Mouse (Mus musculus) gastrocnemius, adult 2 months (tissue): ENCODE measurements around the gene Trim9. TPM values are rescaled to one million over a fixed set of nuclear protein-coding genes. Genes with fewer than 3 reads are reported as not detected.

ENCODE experiments used
- DNase-seq: peaks from one replicate; pipeline ENCODE4 v3.0.0; 2022
- H3K27ac ChIP-seq: fragments of 200-600 bp; 2 replicates; pipeline ENCODE4 v1.8.1; 2022; ENCODE audit warnings: mild to moderate bottlenecking
- H3K4me3 ChIP-seq: fragments of 200-600 bp; 2 replicates; pipeline ENCODE4 v1.8.1; 2022; ENCODE audit warnings: mild to moderate bottlenecking, moderate library complexity
- CTCF ChIP-seq: fragments of 200-600 bp; IDR thresholded peaks from 2 replicates; pipeline ENCODE4 v1.8.1; 2022; ENCODE audit warnings: antibody characterized with exemption, mild to moderate bottlenecking, moderate library complexity
- intact Hi-C: fragments of 180-260 bp; cut with DNase I; formaldehyde crosslinking; loops from one replicate; pipeline ENCODE4 v1.15.1; 2025
- total RNA-seq, 2 experiments: library from RNA; stranded (reverse); gene quantifications; 2 replicates each; pipeline ENCODE4 v1.2.3; 2021

Gene Trim9
- total RNA-seq, 2 experiments from 2014 or later: 0.05 to 0.20 TPM

- DNase-seq: peak; percentile 40
- peak; percentile 77 for TF ChIP-seq CTCF
- no peak overlapping the region for H3K27ac ChIP-seq
- intact Hi-C loops: loop anchor here (10.0 kb wide), 1 partner anchor 680 kb away; no protein-coding TSS in a partner anchor
- peak overlapping the region; percentile 71 for H3K4me3 ChIP-seq
Measured at GRCm38 (mm10) chr12:70234411-70234810, 113.0 kb downstream of the Trim9 start.

DNA sequence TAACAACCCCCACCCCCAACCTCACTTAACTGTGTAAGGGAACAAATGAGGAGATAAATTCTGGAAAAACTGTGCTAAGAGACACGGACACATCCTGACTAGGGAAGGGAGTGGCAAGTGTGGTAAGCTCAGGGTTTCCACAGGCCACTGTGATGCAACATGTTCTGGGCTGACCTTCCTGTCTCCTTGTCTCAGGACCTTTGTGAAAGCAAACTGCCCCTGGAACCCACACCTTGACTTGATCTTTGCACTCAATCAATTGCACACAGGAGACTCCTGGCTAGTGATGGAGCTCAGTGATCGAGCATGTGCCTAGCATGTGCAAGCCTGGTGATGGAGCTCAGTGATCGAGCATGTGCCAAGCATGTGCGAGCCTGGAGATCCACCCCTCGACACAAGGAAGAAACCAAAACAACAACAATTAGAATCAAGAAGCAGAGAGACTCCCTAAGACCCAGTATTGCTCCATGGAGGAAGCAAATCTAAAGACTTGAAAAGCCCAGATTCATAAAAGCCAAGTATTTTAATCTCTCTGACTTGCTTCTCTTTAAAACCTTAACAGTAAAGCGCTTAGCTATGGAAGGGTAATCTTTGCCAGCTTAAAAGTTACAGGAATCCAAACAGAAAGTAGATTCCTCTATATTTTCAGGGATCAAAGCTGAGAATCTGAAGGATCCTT, 113.6 kb downstream of the Trim9 start:
- no peak for TF ChIP-seq CTCF
- Histone ChIP-seq H3K27ac (no peak overlapping the region), H3K4me3 (no peak overlapping the region)
- intact Hi-C loops: loop anchor here (1.0 to 10.0 kb wide), 2 partner anchors 197 to 681 kb away; no protein-coding TSS in a partner anchor
- DNase-seq: no peak

- no peak overlapping the region for H3K4me3 ChIP-seq
- no peak overlapping the region for H3K27ac ChIP-seq
- DNase-seq: no peak
- TF ChIP-seq CTCF: no peak
- intact Hi-C loops: loop anchor here (10.0 kb wide), 1 partner anchor 683 kb away; no protein-coding TSS in a partner anchor
Measured at GRCm38 (mm10) chr12:70232020-70232544, 115.3 kb downstream of the Trim9 start.

- Histone ChIP-seq H3K4me3 (no peak within 1 kb of the TSS), H3K27ac (no peak within 1 kb of the TSS)
- no peak for DNase-seq
- intact Hi-C loops: loop anchor here (10.0 kb wide), 1 partner anchor 684 kb away; no protein-coding TSS in a partner anchor
- no peak for TF ChIP-seq CTCF
Measured at GRCm38 (mm10) chr12:70231294-70231693, 116.1 kb downstream of the Trim9 start, which contains the start of gene Pygl. Gene Pygl, minus strand, starts transcription at chr12:70231488.

DNA sequence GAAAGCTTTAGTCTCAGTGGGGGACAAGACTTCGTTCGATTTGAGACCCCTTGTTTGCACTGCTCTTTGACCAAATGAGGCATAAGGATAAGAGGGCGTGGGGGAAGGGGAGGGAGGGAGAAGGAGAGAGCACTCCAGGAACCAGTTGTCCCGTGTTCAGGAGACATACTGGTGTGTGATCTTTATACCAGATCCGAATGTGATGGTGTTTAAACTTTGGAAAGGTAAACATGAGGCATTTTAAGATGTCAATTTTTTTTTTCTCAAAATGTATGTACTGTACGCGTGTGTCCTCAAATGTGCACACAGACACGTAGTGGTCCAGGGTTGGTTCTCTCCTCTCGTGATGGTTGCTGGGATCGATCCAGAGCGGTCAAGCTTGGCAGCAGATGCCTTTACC, 119.3 kb downstream of the Trim9 start:
- TF ChIP-seq CTCF: no peak
- intact Hi-C loops: no loop called here
- H3K27ac ChIP-seq: peak overlapping the region; percentile 64
- H3K4me3 ChIP-seq: peak overlapping the region; percentile 73; the same call in 1 of the 2 replicates
- no peak for DNase-seq

DNA sequence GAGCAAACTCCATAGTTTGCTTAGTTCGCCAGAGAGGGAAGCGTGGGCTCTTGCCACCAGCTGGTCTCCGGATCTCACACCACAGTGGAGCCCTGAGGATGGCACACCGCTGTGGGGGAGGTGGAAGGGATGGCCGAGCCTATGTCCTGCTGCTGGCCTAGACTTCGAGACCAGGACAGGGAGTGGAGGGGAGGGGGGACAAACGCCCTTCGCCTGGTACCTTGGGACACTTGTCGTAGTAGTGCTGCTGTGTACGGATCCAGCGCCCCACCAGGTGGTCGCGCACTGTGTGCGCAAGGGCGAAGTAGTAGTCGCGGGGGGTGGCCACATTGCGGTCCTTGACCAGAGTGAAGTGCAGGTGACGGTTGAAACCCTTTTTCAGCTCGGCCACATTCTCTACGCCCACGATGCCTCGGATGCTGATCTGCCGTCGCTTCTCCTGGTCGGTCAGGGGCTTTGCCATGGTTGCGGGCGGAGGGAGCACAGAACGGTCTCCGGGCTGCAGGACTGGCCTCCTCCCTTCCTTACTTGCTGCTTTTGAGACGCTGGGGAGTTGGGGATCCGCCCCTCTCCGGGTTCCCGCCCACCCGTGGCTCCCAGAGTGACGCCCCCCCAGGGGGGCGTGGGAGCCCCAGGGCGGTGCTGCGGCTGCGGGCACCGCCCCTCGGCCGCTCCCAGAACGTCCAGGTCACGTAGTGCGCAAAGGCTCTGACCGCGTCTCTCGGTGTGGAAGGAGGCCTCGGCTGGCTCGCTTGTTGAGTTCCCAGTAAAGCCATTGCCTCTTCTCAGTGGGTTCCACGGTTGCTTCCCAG, 120.1 kb downstream of the Trim9 start:
- TF ChIP-seq CTCF: no peak
- H3K4me3 ChIP-seq: peak overlapping the region; percentile 73
- intact Hi-C loops: no loop called here
- peak; percentile 85 for DNase-seq
- peak overlapping the region; percentile 64 for H3K27ac ChIP-seq

- H3K4me3 ChIP-seq: peak overlapping the region; percentile 73
- H3K27ac ChIP-seq: peak overlapping the region; percentile 64
- intact Hi-C loops: no loop called here
- DNase-seq: no peak
- no peak for TF ChIP-seq CTCF
Measured at GRCm38 (mm10) chr12:70226655-70227054, 120.8 kb downstream of the Trim9 start.

DNA sequence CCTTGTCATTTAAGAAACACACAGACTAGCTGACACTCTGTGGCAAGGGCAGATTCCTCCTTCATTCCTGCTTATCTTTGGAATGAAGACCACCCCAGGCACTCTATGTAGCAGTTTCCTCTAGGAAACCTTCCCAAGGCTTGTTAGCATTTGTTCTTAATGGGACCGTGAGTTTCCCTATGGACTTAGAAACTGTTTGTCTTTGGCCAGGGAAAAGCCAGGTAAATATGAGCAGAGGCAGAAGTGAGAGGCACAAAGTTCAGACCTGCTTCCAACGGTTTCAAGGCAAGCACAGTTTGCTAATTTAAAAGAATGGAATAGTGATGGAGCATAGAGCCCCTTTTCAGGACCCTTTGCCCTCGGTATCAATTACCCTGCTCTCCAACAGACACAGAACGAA, 124.1 kb downstream of the Trim9 start:
- H3K27ac ChIP-seq: no peak overlapping the region
- no peak overlapping the region for H3K4me3 ChIP-seq
- intact Hi-C loops: no loop called here
- TF ChIP-seq CTCF: no peak
- DNase-seq: no peak

DNA sequence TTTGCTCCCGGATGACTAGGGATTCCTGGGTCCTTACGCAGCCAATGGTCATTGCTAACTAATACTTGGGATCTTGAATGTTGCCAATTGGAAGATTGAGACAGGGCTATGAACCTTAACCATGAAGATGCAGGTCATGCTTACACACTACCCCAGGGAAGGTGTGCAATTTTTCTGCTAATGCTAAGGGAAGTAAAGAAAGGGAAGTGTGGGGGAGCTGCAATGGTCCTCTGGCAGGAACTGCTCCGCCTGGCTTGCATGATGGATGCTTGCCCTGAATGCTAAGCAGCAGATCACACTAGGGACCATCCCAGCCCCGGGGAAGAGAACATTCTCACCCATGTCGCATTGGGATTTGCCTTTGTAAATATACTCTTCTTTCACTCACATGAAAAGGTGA, 126.0 kb downstream of the Trim9 start:
- no peak for TF ChIP-seq CTCF
- no peak overlapping the region for H3K4me3 ChIP-seq
- intact Hi-C loops: no loop called here
- no peak overlapping the region for H3K27ac ChIP-seq
- no peak for DNase-seq

- Histone ChIP-seq H3K27ac (no peak overlapping the region), H3K4me3 (no peak overlapping the region)
- intact Hi-C loops: no loop called here
- no peak for TF ChIP-seq CTCF
- DNase-seq: no peak
Measured at GRCm38 (mm10) chr12:70218795-70219540, 128.4 kb downstream of the Trim9 start.

DNA sequence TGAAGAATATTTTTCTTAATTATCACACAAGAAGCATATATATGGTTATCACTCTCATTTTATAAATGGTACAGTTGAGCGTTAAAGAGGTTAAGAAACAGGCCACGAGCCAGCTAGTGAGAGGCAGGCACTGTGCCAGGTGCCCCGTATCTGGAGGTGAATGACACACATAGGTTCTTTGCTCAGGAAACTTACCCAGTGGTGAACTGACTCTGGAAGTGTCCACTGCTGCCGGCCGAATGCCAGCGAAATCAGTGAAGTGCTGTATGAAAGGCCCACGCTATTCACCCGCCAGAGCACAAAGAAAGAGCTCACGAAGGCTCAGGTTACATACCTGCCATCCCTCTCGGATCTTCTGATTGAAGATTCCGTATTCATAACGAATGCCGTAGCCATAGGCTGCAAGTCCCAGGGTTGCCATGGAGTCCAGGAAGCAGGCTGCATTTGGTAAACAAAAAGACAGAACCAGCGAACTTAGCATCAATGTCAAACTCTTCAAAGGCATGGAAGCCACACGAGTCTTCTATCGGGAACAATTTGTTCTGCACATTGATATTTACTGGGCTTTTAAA, 131.1 kb downstream of the Trim9 start:
- intact Hi-C loops: no loop called here
- no peak for TF ChIP-seq CTCF
- no peak overlapping the region for H3K4me3 ChIP-seq
- no peak for DNase-seq
- H3K27ac ChIP-seq: no peak overlapping the region

DNA sequence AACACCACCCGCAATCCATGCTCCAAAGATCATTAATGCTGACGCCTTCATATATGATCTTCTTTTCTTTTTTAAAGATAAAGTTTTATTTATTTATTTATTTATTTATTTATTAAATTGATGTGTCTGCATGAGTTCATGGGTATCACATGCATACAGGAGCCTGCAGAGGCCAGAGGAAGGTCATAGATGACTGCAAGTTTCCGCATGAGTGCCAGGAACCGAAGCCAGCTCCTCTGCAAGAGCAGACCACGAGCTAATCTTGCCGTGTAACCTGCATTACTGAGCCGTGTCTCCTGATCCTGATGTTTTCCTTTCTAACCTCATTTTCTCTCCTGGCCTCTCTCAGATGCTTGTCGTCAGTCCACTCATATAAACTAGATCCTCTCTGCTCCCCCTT, 133.1 kb downstream of the Trim9 start:
- H3K4me3 ChIP-seq: no peak overlapping the region
- no peak for TF ChIP-seq CTCF
- no peak for DNase-seq
- no peak overlapping the region for H3K27ac ChIP-seq
- intact Hi-C loops: no loop called here
